Mouse (Mus musculus): ENCODE data around the gene Npffr2. TPM values are rescaled to one million over a fixed set of nuclear protein-coding genes. Genes with fewer than 3 reads are reported as not detected.
A peak's percentile ranks its signal among the peaks of the same experiment; 100 is the strongest.

Npffr2 gene
- polyA plus RNA-seq (2015; fragmentation: Nextera tagmentation; extraction: Ambion mirVana) = 0.15 and 0.16 TPM in 2 replicates

GRCm38 (mm10) chr5:89526878-89527578, at the start of gene Npffr2:
Npffr2 (plus strand) TSS chr5:89527429.
- no peak within 1 kb of the TSS for H3K27ac ChIP-seq (ENCODE audit: low read length)
- H3K4me3 ChIP-seq (ENCODE audit: low read depth, low read length) = peak within 1 kb of the TSS; percentile 19; the same call in 1 of the 2 replicates
- no peaks in the 10 kb centered on the region for H3K4me1 ChIP-seq (ENCODE audit: insufficient read depth, low read depth, low read length)
- TF ChIP-seq CTCF (IDR thresholded peaks at IDR 0.05) = no peak
- no peak for TF ChIP-seq EP300 (IDR thresholded peaks at IDR 0.05)
- H3K36me3 ChIP-seq (ENCODE audit: insufficient read depth, low read length) = no peaks in the 10 kb centered on the region
- peak; percentile 55 for DNase-seq (ENCODE audit: low spot score)
- ATAC-seq = peak; percentile 93
- H3K27me3 ChIP-seq (replicated peaks; ENCODE audit: insufficient read depth, low read length) = no peaks in the 10 kb centered on the region
- no peak within 1 kb of the TSS for H3K9ac ChIP-seq (replicated peaks; ENCODE audit: low read depth)
- H3K4me2 ChIP-seq (replicated peaks; ENCODE audit: low read depth, low read length) = peak within 1 kb of the TSS; percentile 48
- 5% methylated on average over 23 of the region's 23 CpGs for WGBS
- no peaks in the 10 kb centered on the region for H3K9me3 ChIP-seq (ENCODE audit: low read length)

GRCm38 (mm10) chr5:89492560-89492959, 34.7 kb upstream of the Npffr2 start:
- Histone ChIP-seq H3K36me3 (ENCODE audit: insufficient read depth, low read length) (no peaks in the 10 kb centered on the region), H3K4me1 (ENCODE audit: insufficient read depth, low read depth, low read length) (no peaks in the 10 kb centered on the region), H3K9me3 (ENCODE audit: low read length) (no peaks in the 10 kb centered on the region), H3K27me3 (replicated peaks; ENCODE audit: insufficient read depth, low read length) (no peaks in the 10 kb centered on the region), H3K27ac (ENCODE audit: low read length) (no peak overlapping the region), H3K4me3 (ENCODE audit: low read depth, low read length) (no peak overlapping the region), H3K9ac (replicated peaks; ENCODE audit: low read depth) (no peak overlapping the region), H3K4me2 (replicated peaks; ENCODE audit: low read depth, low read length) (no peak overlapping the region)
- ATAC-seq (no peak), DNase-seq (ENCODE audit: low spot score) (no peak)
- WGBS = 72% methylated on average over 1 of the region's 1 CpGs
- TF ChIP-seq EP300 (IDR thresholded peaks at IDR 0.05) = no peak
- TF ChIP-seq CTCF (IDR thresholded peaks at IDR 0.05) = no peak

- Histone ChIP-seq H3K4me1 (ENCODE audit: insufficient read depth, low read depth, low read length) (no peaks in the 10 kb centered on the region), H3K27ac (ENCODE audit: low read length) (no peak overlapping the region), H3K27me3 (replicated peaks; ENCODE audit: insufficient read depth, low read length) (no peaks in the 10 kb centered on the region), H3K9ac (replicated peaks; ENCODE audit: low read depth) (no peak overlapping the region), H3K4me3 (ENCODE audit: low read depth, low read length) (no peak overlapping the region), H3K36me3 (ENCODE audit: insufficient read depth, low read length) (no peaks in the 10 kb centered on the region), H3K4me2 (replicated peaks; ENCODE audit: low read depth, low read length) (no peak overlapping the region), H3K9me3 (ENCODE audit: low read length) (no peaks in the 10 kb centered on the region)
- peak; percentile 72 for TF ChIP-seq CTCF (IDR thresholded peaks at IDR 0.05)
- TF ChIP-seq EP300 (IDR thresholded peaks at IDR 0.05) = no peak
- WGBS = 50% methylated on average over 6 of the region's 6 CpGs
- DNase-seq (ENCODE audit: low spot score) (peak; percentile 62), ATAC-seq (peak; percentile 49)
Measured at GRCm38 (mm10) chr5:89500182-89500581, 27.0 kb upstream of the Npffr2 start.

GRCm38 (mm10) chr5:89518641-89519040, 8.6 kb upstream of the Npffr2 start:
- no peaks in the 10 kb centered on the region for H3K36me3 ChIP-seq (ENCODE audit: insufficient read depth, low read length)

GRCm38 (mm10) chr5:89526181-89526778, 949 bp upstream of the Npffr2 start:
- Histone ChIP-seq H3K27me3 (replicated peaks; ENCODE audit: insufficient read depth, low read length) (no peaks in the 10 kb centered on the region), H3K4me1 (ENCODE audit: insufficient read depth, low read depth, low read length) (no peaks in the 10 kb centered on the region), H3K4me2 (replicated peaks; ENCODE audit: low read depth, low read length) (peak overlapping the region; percentile 48), H3K27ac (ENCODE audit: low read length) (no peak overlapping the region), H3K36me3 (ENCODE audit: insufficient read depth, low read length) (no peaks in the 10 kb centered on the region), H3K4me3 (ENCODE audit: low read depth, low read length) (0 out of 2 replicates have a peak overlapping the region, but pooled peaks have one; percentile 19), H3K9me3 (ENCODE audit: low read length) (no peaks in the 10 kb centered on the region), H3K9ac (replicated peaks; ENCODE audit: low read depth) (no peak overlapping the region)
- ATAC-seq = no peak
- 4% methylated on average over 14 of the region's 14 CpGs for WGBS
- no peak for TF ChIP-seq EP300 (IDR thresholded peaks at IDR 0.05)
- no peak for TF ChIP-seq CTCF (IDR thresholded peaks at IDR 0.05)
- peak; percentile 11 for DNase-seq (ENCODE audit: low spot score)

More at GRCm38 (mm10) chr5:89518641-89519040, 8.6 kb upstream of the Npffr2 start:
- ATAC-seq (no peak), DNase-seq (ENCODE audit: low spot score) (no peak)
- Histone ChIP-seq H3K9me3 (ENCODE audit: low read length) (no peaks in the 10 kb centered on the region), H3K4me3 (ENCODE audit: low read depth, low read length) (no peak overlapping the region), H3K27me3 (replicated peaks; ENCODE audit: insufficient read depth, low read length) (no peaks in the 10 kb centered on the region), H3K9ac (replicated peaks; ENCODE audit: low read depth) (no peak overlapping the region), H3K4me2 (replicated peaks; ENCODE audit: low read depth, low read length) (no peak overlapping the region), H3K27ac (ENCODE audit: low read length) (no peak overlapping the region), H3K4me1 (ENCODE audit: insufficient read depth, low read depth, low read length) (no peaks in the 10 kb centered on the region)
- 80% methylated on average over 4 of the region's 4 CpGs for WGBS
- TF ChIP-seq CTCF (IDR thresholded peaks at IDR 0.05) (no peak), EP300 (IDR thresholded peaks at IDR 0.05) (no peak)

- no peaks in the 10 kb centered on the region for H3K36me3 ChIP-seq (ENCODE audit: insufficient read depth, low read length)
- H3K9ac ChIP-seq (replicated peaks; ENCODE audit: low read depth) = no peak overlapping the region
- ATAC-seq (no peak), DNase-seq (ENCODE audit: low spot score) (no peak)
- H3K27ac ChIP-seq (ENCODE audit: low read length) = no peak overlapping the region
- H3K9me3 ChIP-seq (ENCODE audit: low read length) = no peaks in the 10 kb centered on the region
- no peaks in the 10 kb centered on the region for H3K4me1 ChIP-seq (ENCODE audit: insufficient read depth, low read depth, low read length)
- TF ChIP-seq EP300 (IDR thresholded peaks at IDR 0.05) (no peak), CTCF (IDR thresholded peaks at IDR 0.05) (no peak)
- no peak overlapping the region for H3K4me3 ChIP-seq (ENCODE audit: low read depth, low read length)
- H3K4me2 ChIP-seq (replicated peaks; ENCODE audit: low read depth, low read length) = no peak overlapping the region
- WGBS = 31% methylated on average over 4 of the region's 4 CpGs
- no peaks in the 10 kb centered on the region for H3K27me3 ChIP-seq (replicated peaks; ENCODE audit: insufficient read depth, low read length)
Measured at GRCm38 (mm10) chr5:89528951-89529350, 1.7 kb downstream of the Npffr2 start.
